Mouse (Mus musculus): ENCODE measurements around the gene Asb18. TPM values are rescaled to one million over a fixed set of nuclear protein-coding genes. Genes with fewer than 3 reads are reported as not detected.

Gene Asb18
- total RNA-seq, 2 experiments from 2014 or later, result 16.9 to 18.1 TPM

GRCm38 (mm10) chr1:89935493-89936348 is 78.7 kb downstream of the Asb18 start:
- intact Hi-C loops (cut with DNase I), result no loop called here
- DNase-seq (ENCODE audit: low spot score), result no peak

DNA sequence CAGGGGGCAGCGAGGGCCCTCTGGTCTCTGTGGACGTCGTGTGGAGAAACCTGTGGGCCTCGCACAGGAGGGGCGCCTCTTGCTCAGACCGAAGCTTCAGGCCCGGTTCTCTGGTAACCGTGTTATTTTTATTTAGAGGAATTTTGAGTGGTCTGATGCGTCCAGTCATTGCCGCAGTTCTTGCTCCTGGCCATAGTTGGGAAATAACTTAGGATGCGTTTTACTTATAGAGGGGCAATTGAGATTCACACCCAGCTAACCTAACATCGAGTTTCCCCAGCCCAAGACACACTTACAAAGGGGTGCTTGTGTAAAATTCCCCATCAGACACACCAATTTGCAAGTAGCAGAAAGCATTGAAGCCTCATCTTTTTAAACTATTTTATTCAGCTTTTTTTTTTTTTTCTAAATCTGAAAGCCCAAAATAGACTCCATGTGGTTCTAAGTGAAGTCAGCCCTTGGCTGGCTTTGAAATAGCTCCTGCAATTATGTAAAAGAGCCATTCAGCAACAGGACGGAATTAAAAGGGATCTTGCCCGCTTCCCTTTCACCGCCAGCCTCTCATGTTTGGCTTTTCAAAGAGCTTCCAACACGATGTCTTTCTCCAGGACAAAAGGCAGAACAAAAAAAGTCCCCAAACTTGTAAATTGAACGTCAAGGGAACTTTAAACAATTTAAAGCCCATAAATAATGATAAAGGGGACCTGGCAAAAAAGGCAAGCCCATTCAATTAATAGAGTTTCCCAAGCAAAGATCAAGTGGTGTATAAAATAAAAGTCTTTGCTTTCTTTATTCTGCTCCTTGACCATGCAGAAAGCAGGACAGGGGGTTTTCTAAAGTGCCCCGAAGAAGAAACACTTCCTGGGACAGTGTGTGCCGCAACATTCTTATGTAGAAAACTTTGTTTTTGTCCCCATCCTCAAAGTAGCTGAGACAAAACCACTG is 79.9 kb downstream of the Asb18 start:
- intact Hi-C loops (cut with DNase I), result no loop called here

GRCm38 (mm10) chr1:89933786-89934185 is 80.7 kb downstream of the Asb18 start:
- DNase-seq (ENCODE audit: low spot score), result no peak
- intact Hi-C loops (cut with DNase I), result no loop called here

More for the DNA sequence above, 79.9 kb downstream of the Asb18 start:
- no peak for DNase-seq (ENCODE audit: low spot score)

DNA sequence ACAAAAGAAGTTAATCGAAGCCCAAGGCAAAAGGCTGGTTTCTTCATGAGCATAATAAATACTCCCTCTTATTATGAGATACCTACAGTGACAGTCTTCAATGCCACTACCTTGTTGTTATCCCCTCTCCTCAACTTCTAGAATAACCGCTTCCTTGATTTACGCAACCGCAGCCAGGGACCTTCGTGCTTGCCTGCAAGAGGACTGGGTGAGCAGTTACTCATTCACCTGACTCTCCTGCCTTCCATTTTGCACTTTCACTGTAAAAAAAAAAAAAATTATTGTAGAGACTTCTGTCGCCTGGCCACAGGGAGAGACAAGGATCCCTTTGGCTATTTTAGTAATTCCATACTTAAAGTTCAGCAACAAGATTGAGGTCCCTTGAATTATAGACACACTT is 81.4 kb downstream of the Asb18 start:
- DNase-seq (ENCODE audit: low spot score), result no peak
- intact Hi-C loops (cut with DNase I), result no loop called here

DNA sequence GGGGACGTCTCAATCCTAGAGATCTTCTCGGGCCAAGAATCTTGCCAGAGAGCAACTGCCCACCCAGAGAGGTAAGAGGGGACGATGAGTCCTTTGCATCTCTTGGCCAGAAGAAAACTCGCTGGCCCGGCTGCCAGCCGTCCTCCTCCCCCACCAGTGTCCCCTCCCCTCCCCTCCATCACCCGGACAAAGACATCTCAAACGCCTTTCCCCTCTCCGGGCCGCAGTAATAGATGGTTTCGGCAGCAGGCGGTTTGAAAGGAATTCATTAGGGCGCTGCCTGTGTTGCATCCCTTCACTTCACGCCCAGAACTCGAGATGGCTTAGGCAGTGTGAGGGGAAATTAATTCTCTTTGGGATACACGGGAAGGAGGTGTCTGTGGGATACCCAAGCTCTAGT is 81.8 kb downstream of the Asb18 start:
- intact Hi-C loops (cut with DNase I), result no loop called here

DNA sequence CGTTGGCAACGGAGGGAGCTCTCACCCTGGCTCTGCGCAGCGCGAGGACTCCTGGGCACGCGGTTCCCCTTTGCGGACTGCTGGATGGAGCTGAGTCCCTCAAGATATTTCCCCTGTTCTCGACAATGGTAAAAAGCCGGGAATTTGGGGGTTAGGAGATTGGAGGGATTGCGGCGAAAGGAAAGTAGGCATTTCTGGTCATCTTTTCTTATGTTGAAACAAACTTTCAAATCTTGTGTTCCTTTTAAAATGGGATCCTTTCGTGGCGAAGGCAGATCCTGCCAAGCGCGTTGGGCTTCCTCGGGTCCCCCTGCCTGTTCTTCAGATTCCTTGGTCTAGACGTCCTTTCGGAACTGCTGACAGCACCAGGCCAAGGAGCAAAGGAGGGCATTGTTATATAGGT is 82.4 kb downstream of the Asb18 start:
- no peak for DNase-seq (ENCODE audit: low spot score)
- intact Hi-C loops (cut with DNase I), result no loop called here

More for the DNA sequence above, 81.8 kb downstream of the Asb18 start:
- no peak for DNase-seq (ENCODE audit: low spot score)

- no peak for DNase-seq (ENCODE audit: low spot score)
- intact Hi-C loops (cut with DNase I), result no loop called here
Measured at GRCm38 (mm10) chr1:89931120-89931519, 83.3 kb downstream of the Asb18 start, which contains the start of gene Gbx2. Gene Gbx2, minus strand, starts transcription at chr1:89931179.

DNA sequence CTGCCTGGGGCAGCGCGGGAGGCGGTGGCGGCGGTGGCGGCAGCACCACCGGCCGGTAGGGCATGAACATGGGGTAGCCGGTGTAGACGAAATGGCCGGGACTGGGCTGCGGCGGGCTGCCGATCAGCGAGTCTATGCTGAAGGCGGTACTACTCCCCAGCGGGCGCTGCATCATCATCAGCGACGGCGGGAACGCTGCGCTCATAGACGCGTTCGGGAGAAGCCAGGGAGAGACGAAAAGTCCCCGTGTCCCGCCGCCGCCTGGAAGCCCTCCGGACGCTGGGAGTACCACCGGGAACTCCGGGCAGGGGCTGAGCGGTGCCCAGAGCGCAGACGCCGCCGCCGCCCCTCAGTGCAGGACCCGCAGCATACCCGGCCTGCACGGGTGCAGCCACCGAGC is 83.9 kb downstream of the Asb18 start:
- intact Hi-C loops (cut with DNase I), result no loop called here
- DNase-seq (ENCODE audit: low spot score), result no peak

DNA sequence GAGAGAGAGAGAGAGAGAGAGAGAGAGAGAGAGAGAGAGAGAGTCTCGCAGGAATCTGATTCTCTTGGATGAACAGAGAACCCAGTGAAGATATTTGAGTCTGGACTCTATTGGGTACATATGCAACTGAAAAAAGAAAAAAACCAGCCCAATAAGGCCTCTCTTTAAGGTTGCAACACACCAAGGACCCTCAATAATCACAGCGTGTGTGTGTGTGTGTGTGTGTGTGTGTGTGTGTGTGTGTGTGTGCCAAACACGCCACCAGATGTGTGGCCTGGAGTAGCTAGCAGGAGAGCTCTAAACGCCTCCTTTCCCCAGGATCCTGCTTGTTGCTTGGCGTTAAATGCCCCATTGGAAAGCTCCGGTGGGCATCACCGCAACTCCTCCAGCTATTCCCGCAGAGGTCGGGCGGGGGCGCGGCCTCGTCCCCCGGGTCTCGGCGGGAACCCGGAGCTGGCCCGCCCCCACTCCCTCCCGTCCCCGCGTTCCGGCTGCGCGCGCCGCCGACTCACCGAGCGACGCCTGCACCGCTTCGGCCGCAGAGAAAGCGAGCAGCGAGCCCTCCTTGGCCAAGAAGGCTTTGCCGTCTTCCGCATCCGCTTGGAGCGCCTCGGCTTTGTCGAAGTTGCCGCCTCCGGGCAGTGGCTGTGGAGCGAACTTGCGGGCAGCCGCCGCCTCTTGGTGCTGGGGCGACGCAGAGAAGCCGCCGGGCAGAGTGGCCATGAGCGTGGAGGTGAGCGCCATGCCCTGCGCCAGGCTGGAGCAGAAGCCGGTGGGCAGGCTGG is 84.6 kb downstream of the Asb18 start:
- no peak for DNase-seq (ENCODE audit: low spot score)
- intact Hi-C loops (cut with DNase I), result loop anchor here (10.0 kb wide), 1 partner anchor 65 kb away; no protein-coding TSS in a partner anchor

- no peak for DNase-seq (ENCODE audit: low spot score)
- intact Hi-C loops (cut with DNase I), result loop anchor here (10.0 kb wide), 1 partner anchor 64 kb away; no protein-coding TSS in a partner anchor
Measured at GRCm38 (mm10) chr1:89929181-89929580, 85.3 kb downstream of the Asb18 start.

DNA sequence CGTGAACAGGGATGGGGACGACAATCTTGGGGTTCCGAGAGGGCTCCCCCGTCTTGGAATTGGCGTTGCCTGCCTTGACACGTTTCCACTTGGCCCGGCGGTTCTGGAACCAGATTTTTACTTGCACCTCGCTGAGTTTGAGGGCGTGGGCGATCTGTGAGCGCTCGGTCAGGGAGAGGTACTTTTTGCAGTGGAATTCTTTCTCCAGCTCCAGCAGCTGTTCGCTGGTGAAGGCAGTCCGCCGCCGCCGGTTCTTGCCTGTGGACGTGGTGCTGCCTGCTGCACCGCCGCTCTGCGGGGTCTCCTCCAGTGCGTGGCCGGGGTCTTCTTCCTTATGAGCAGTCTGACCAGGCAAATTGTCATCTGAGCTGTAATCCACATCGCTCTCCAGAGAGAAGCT is 85.8 kb downstream of the Asb18 start:
- intact Hi-C loops (cut with DNase I), result loop anchor here (10.0 kb wide), 1 partner anchor 64 kb away; no protein-coding TSS in a partner anchor
- DNase-seq (ENCODE audit: low spot score), result no peak

- DNase-seq (ENCODE audit: low spot score), result no peak
- intact Hi-C loops (cut with DNase I), result loop anchor here (10.0 kb wide), 1 partner anchor 62 kb away; no protein-coding TSS in a partner anchor
Measured at GRCm38 (mm10) chr1:89927061-89927661, 87.3 kb downstream of the Asb18 start.

DNA sequence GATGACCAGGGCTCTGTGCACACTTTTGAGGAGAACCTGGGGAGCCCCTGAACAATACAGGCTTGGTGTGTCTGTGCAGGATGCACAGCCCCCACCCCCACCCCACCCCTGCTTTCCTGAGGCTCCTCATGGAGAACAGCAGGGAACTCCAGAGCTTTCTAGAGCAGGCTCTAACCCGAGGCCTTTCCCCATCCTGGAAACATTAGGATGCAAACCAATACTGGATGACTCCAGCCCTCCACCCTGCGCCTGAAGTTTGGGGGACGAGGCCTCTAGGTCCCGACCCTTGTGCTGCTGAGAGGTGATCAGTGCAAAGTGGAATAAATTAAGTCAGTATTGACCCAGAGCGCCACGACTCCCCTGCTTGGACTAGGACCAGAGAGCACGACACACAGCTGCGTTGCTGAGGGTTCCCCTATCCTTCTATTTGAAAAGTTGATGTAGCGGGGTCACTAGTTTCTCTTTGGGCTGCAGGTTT is 87.8 kb downstream of the Asb18 start:
- DNase-seq (ENCODE audit: low spot score), result no peak
- intact Hi-C loops (cut with DNase I), result loop anchor here (10.0 kb wide), 1 partner anchor 62 kb away; no protein-coding TSS in a partner anchor

DNA sequence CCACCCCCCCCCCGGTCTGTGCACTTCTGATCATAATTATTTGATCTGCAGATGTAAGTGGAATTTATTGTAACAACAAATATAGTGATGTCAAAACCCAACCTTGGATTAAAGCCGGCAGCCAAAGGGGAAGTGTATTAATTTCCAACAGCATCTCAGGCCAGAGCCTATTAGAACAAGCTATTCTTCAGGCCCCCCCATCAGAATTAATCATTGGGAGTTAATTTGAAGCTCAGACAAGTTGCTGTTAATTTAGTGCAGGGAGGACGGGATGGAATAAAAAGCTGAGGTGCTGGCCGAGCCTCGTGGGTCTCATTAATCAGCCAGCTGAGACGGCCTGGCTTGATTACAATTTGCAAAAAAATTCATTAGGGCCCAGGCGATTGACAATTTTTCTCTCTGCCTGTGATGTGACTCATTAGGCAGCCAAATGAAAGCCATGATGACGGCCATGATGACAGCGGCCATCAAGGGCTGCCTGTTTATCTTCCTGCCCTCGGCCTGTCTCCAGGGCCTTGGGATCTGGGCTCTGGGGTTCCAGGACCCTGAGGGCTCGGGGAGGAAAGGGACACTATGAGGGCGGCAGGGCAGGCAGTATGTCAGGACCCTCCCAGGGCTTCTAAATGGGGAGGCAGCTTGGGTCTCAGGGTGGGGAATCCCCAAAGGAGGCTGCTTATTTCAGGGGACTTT is 88.8 kb downstream of the Asb18 start:
- no peak for DNase-seq (ENCODE audit: low spot score)
- intact Hi-C loops (cut with DNase I), result loop anchor here (10.0 kb wide), 1 partner anchor 61 kb away; no protein-coding TSS in a partner anchor

DNA sequence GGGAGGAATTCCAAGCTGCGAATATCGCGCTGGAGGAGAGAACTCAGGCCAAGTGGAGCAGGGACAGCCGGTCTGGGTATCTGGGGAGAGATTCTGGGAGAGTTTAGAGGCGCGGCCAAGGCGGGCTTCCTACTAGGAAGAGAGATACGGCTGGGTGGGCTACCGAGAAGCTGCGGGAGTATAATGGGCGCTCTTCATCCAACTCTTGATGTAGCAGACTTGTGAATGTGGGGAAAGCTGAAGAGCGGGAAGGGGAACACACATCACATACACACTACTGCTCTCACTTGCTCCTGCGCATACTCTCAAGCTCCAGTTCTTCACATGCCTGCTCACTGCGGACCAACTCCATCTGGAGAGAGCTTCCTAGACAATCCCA is 90.8 kb downstream of the Asb18 start:
- no peak for DNase-seq (ENCODE audit: low spot score)

DNA sequence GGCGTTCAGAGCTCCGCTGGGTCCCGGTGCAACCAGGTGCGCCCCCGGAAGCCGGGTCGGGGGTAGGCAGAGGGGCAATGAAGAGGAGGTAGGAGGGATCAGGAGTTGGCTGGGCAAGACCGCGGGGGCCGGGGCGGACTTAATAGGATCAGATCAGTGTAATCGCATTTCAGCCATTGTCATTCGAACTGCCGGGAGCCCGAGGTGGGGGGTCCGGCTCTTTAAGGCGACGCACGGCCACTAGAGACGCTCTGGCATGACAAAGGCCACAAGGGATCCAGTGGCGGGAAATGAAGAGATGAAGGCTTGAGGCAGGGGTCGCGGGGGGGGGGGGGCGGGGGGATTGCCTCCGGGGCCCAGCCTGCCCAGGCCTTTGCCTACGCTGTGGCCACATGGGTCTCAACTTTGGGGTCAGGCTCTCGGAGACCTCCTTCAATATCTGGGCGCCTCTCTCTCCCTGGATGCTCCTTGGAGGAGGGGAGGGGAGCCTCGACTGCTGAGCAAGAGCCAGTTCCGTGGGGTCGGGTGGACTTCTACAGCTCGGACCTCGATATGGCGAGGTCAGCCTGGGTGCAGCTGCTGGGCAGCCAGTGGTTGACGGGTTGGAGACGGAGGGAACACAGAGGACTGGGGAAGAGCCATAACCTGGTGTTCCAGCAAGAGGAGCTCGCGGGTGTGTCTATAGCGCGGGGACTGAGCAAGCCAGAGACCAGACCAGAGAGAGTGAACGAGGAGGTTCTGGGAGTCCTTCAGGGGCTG is 91.4 kb downstream of the Asb18 start:
- no peak for DNase-seq (ENCODE audit: low spot score)
- intact Hi-C loops (cut with DNase I), result loop anchor here (10.0 kb wide), 1 partner anchor 58 kb away; no protein-coding TSS in a partner anchor

More for the DNA sequence above, 90.8 kb downstream of the Asb18 start:
- intact Hi-C loops (cut with DNase I), result loop anchor here (10.0 kb wide), 1 partner anchor 59 kb away; no protein-coding TSS in a partner anchor

- no peak for DNase-seq (ENCODE audit: low spot score)
- intact Hi-C loops (cut with DNase I), result loop anchor here (10.0 kb wide), 1 partner anchor 57 kb away; no protein-coding TSS in a partner anchor
Measured at GRCm38 (mm10) chr1:89922282-89922681, 92.2 kb downstream of the Asb18 start.
